26 mouse cellular contexts compared by ENCODE assay signal in the genomic region with DNA sequence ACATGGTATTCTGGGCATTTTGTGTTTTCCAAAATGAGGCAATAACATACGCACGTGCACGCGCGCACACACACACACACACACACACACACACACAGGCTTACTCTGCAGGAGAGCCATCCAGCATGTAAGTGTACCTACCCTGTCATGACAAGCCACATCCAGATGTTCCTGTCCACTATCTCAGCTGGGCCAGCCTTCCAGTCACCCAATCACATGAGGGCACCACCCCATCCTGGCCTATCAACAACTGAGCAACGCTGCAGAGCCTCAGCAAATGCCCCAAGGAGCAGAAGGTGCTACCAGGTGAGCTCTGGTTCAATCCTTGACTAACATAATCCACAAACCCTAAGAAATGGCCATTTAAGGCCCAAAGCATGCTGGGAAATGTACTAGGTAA. TPM values are rescaled to one million over a fixed set of nuclear protein-coding genes. Genes with fewer than 3 reads are reported as not detected.
A peak's percentile ranks its signal among the peaks of the same experiment; 100 is the strongest.
DNase-seq lines count a peak whose midpoint lies in the region; ATAC-seq lines count a peak whose summit lies in the region.
"Had no signal": no experiment of that assay in that cellular context is flagged by ENCODE, and none has a peak within 500 bp of the region (broad histone marks: within the 10 kb centered on the region; RNA-seq: fewer than 3 reads in every experiment).

No protein-coding gene starts in this region.

- H3K4me1 ChIP-seq in kidney, embryonic 15.5 days = 0 out of 2 replicates have a peak, but pooled peaks cover 2% of the 10 kb centered on the region
- no peaks in the 10 kb centered on the region for H3K4me1 ChIP-seq in kidney, embryonic 16.5 days (ENCODE audit: insufficient read depth, low read length)
- peaks cover 37% of the 10 kb centered on the region for H3K4me1 ChIP-seq in liver, embryonic 12.5 days
- H3K4me1 ChIP-seq: forebrain, embryonic 13.5 days; heart, embryonic 10.5 days; neural tube, embryonic 12.5 days had no signal

- no peaks in the 10 kb centered on the region for H3K9me3 ChIP-seq in kidney, embryonic 15.5 days (replicated peaks)
- no peaks in the 10 kb centered on the region for H3K9me3 ChIP-seq in kidney, embryonic 16.5 days (ENCODE audit: low read length)
- H3K9me3 ChIP-seq in liver, embryonic 12.5 days (replicated peaks) = no peaks in the 10 kb centered on the region
- H3K9me3 ChIP-seq: embryonic facial prominence, embryonic 12.5 days; forebrain, embryonic 13.5 days; heart, embryonic 10.5 days; limb, embryonic 12.5 days; megakaryocyte, embryonic 14.5 days; neural tube, embryonic 12.5 days had no signal

- H3K9ac ChIP-seq in kidney, embryonic 15.5 days = no peak overlapping the region
- H3K9ac ChIP-seq in kidney, embryonic 16.5 days (replicated peaks; ENCODE audit: low read length) = no peak overlapping the region
- no peak overlapping the region for H3K9ac ChIP-seq in liver, embryonic 12.5 days
- H3K9ac ChIP-seq: embryonic facial prominence, embryonic 12.5 days; forebrain, embryonic 13.5 days; limb, embryonic 12.5 days; lung, embryonic 14.5 days; neural tube, embryonic 12.5 days had no signal

- 90% methylated on average over 6 of the region's 6 CpGs for WGBS in kidney, embryonic 15.5 days
- WGBS in kidney, embryonic 16.5 days = 92% methylated on average over 6 of the region's 6 CpGs
- 60% methylated on average over 6 of the region's 6 CpGs for WGBS in liver, embryonic 12.5 days (ENCODE audit: insufficient replicate concordance)

- H3K27ac ChIP-seq in kidney, embryonic 15.5 days = no peak overlapping the region
- no peak overlapping the region for H3K27ac ChIP-seq in kidney, embryonic 16.5 days (ENCODE audit: low read length)
- peak overlapping the region; percentile 73 for H3K27ac ChIP-seq in liver, embryonic 12.5 days
- H3K27ac ChIP-seq: embryonic facial prominence, embryonic 12.5 days; forebrain, embryonic 13.5 days; heart, embryonic 10.5 days; hindbrain, postnatal 0 days; kidney, postnatal 0 days; limb, embryonic 12.5 days; neural tube, embryonic 12.5 days had no signal

- H3K27me3 ChIP-seq in kidney, embryonic 15.5 days = no peaks in the 10 kb centered on the region
- no peaks in the 10 kb centered on the region for H3K27me3 ChIP-seq in kidney, embryonic 16.5 days (ENCODE audit: insufficient read depth, low read length)
- no peaks in the 10 kb centered on the region for H3K27me3 ChIP-seq in liver, embryonic 12.5 days (replicated peaks)
- H3K27me3 ChIP-seq: forebrain, embryonic 13.5 days; neural tube, embryonic 12.5 days had no signal

- H3K36me3 ChIP-seq in kidney, embryonic 15.5 days = no peaks in the 10 kb centered on the region
- H3K36me3 ChIP-seq in kidney, embryonic 16.5 days (ENCODE audit: insufficient read depth, low read length) = no peaks in the 10 kb centered on the region
- no peaks in the 10 kb centered on the region for H3K36me3 ChIP-seq in liver, embryonic 12.5 days
- H3K36me3 ChIP-seq: embryonic facial prominence, embryonic 12.5 days; heart, embryonic 10.5 days; limb, embryonic 12.5 days; neural tube, embryonic 12.5 days had no signal

- no peak overlapping the region for H3K4me2 ChIP-seq in kidney, embryonic 15.5 days
- no peak overlapping the region for H3K4me2 ChIP-seq in kidney, embryonic 16.5 days (replicated peaks; ENCODE audit: low read depth, low read length)
- peak overlapping the region; percentile 32 for H3K4me2 ChIP-seq in liver, embryonic 12.5 days
- H3K4me2 ChIP-seq: embryonic facial prominence, embryonic 12.5 days; forebrain, embryonic 13.5 days; limb, embryonic 12.5 days; lung, embryonic 14.5 days; neural tube, embryonic 12.5 days had no signal

- ATAC-seq in kidney, embryonic 15.5 days (replicated peaks; ENCODE audit: low FRiP score) = 0 out of 2 replicates have a peak, but pooled peaks have one; percentile 12
- ATAC-seq in kidney, embryonic 16.5 days (ENCODE audit: low FRiP score, low TSS enrichment) = no peak
- ATAC-seq in liver, embryonic 12.5 days = peak; percentile 95
- ATAC-seq in megakaryocyte progenitor cell, adult 5-6 weeks (replicated peaks; ENCODE audit: poor library complexity) = peak; percentile 64
- ATAC-seq: CD4-positive, CD25-positive, alpha-beta regulatory T cell, adult 4 months; forebrain, embryonic 13.5 days; hindbrain, postnatal 0 days had no signal

- intact Hi-C loops in heart, postnatal 36 days (cut with DNase I) = no loop called here

- no peak for DNase-seq in heart, postnatal 36 days
- DNase-seq in gastrocnemius, postnatal 4 days (ENCODE audit: low spot score in 2 of 2) = no peak
- no peak for DNase-seq in urinary bladder, postnatal 25 days (ENCODE audit: low spot score)
- DNase-seq: adrenal gland, postnatal 14 days; cerebellum, adult 11-12 months; cerebellum, postnatal 10 days; kidney, adult 11 months; lung, embryonic 14.5 days; midbrain, embryonic 14.5 days; retina, postnatal 1 day; right cerebral cortex, postnatal 25 days; thymus, adult 18-20 months; thymus, postnatal 36 days had no signal

- no peak overlapping the region for H3K4me3 ChIP-seq in kidney, embryonic 15.5 days (replicated peaks)
- no peak overlapping the region for H3K4me3 ChIP-seq in kidney, embryonic 16.5 days (ENCODE audit: low read length)
- H3K4me3 ChIP-seq in liver, embryonic 12.5 days = no peak overlapping the region
- H3K4me3 ChIP-seq: embryonic facial prominence, embryonic 12.5 days; forebrain, embryonic 13.5 days; heart, embryonic 10.5 days; limb, embryonic 12.5 days; megakaryocyte, embryonic 14.5 days; neural tube, embryonic 12.5 days had no signal

RNA-seq across cellular contexts. Expression of a gene that starts 27.0 kb away (rescaled TPM):
- polyA plus RNA-seq in kidney, embryonic 15.5 days (2015; fragmentation: Nextera tagmentation; extraction: Ambion mirVana) = 2.2 and 2.9 TPM in 2 replicates
- polyA plus RNA-seq in kidney, embryonic 16.5 days (2015; fragmentation: Nextera tagmentation; extraction: Ambion mirVana) = 2.0 and 2.5 TPM in 2 replicates
- 1.4 and 1.6 TPM in 2 replicates for polyA plus RNA-seq in liver, embryonic 12.5 days (2016; fragmentation: Nextera tagmentation; extraction: Ambion mirVana)
- total RNA-seq in megakaryocyte progenitor cell, adult 5-6 weeks (2015) = 5.0 and 7.2 TPM in 2 replicates
- 5.9 and 6.0 TPM in 2 replicates for total RNA-seq in megakaryocyte progenitor cell, adult 5-6 weeks (2017)
- 1 to 10 TPM; 2.8 to 3.3 TPM for total RNA-seq in heart, postnatal 36 days (2021)
- 10 to 100 TPM; 14.7 to 16.3 TPM for total RNA-seq in gastrocnemius, postnatal 4 days (2021)
- polyA plus RNA-seq: CD4-positive, CD25-positive, alpha-beta regulatory T cell, adult 4 months had no signal
